Mouse (Mus musculus) liver, adult 2 months (tissue): ENCODE results near the gene Psmb10. TPM values are rescaled to one million over a fixed set of nuclear protein-coding genes. Genes with fewer than 3 reads are reported as not detected.

Experiments used
- DNase-seq: peaks from one replicate; pipeline ENCODE4 v3.0.0-alpha.2; 2011; ENCODE audit warnings: low read depth, low spot score; ENCODE audit errors: extremely low read depth
- H3K27ac ChIP-seq: fragments of 200-500 bp; replicated peaks from 2 replicates; pipeline ENCODE4 v1.5.1; 2012; ENCODE audit warnings: low read depth, mild to moderate bottlenecking, control low read depth, inconsistent platforms, low read length; ENCODE audit not compliant: insufficient read depth
- H3K27me3 ChIP-seq: fragments of 200-500 bp; 2 replicates; pipeline ENCODE4 v1.6.1; 2012; ENCODE audit warnings: mild to moderate bottlenecking, moderate library complexity, low read length, inconsistent platforms; ENCODE audit not compliant: control insufficient read depth, insufficient read depth
- H3K36me3 ChIP-seq: fragments of 200-500 bp; 2 replicates; pipeline ENCODE4 v1.6.1; 2012; ENCODE audit warnings: low read length, inconsistent platforms; ENCODE audit not compliant: control insufficient read depth, insufficient read depth
- H3K4me1 ChIP-seq: fragments of 200-500 bp; 2 replicates; pipeline ENCODE4 v1.6.1; 2011; ENCODE audit warnings: low read length; ENCODE audit not compliant: control insufficient read depth, insufficient read depth
- H3K4me3 ChIP-seq: fragments of 200-500 bp; 2 replicates; pipeline ENCODE4 v1.5.1; 2011; ENCODE audit warnings: low read depth, mild to moderate bottlenecking, control low read depth, low read length, moderate library complexity; ENCODE audit not compliant: insufficient read depth
- H3K79me2 ChIP-seq: fragments of 200-500 bp; 2 replicates; pipeline ENCODE4 v1.6.1; 2012; ENCODE audit warnings: inconsistent platforms, mild to moderate bottlenecking, low read length, moderate library complexity; ENCODE audit not compliant: control insufficient read depth, insufficient read depth
- H3K9ac ChIP-seq: fragments of 200-500 bp; 2 replicates; pipeline ENCODE4 v1.6.1; 2012; ENCODE audit warnings: low read depth, mild to moderate bottlenecking, control low read depth, inconsistent platforms, low read length
- CTCF ChIP-seq: fragments of 200-500 bp; IDR thresholded peaks from 2 replicates; pipeline ENCODE4 v1.5.1; 2011; ENCODE audit warnings: low read depth, low read length, control low read depth
- POLR2A ChIP-seq: fragments of 200-500 bp; IDR thresholded peaks from 2 replicates; pipeline ENCODE4 v1.6.1; 2011; ENCODE audit warnings: low read length, control low read depth; ENCODE audit not compliant: insufficient read depth; ENCODE audit errors: extremely low read depth
- WGBS: fragments of 180-500 bp; shearing (Covaris S2); methylation state at CpG from one replicate; pipeline ENCODE4 v1.1.7; 2018; 5-methylcytosine and 5-hydroxymethylcytosine counted together
- polyA plus RNA-seq: library from polyadenylated mRNA; depleted of rRNA; stranded (reverse); fragments of >200 nt; gene quantifications from 2 replicates; pipeline ENCODE4 v1.2.3, GENCODE M21; 2012; rRNA removed
- total RNA-seq: library from RNA; depleted of rRNA; stranded (reverse); fragments of >200 nt; gene quantifications from 2 replicates; pipeline ENCODE4 v1.2.3, GENCODE M21; 2014; rRNA removed

Gene Psmb10
- total and polyA plus RNA-seq, 2 experiments: 109 to 139 TPM

GRCm38 (mm10) chr8:105897801-105898480 is 40.3 kb downstream of the Psmb10 start:
- Histone ChIP-seq H3K4me3 (no peak overlapping the region), H3K9ac (no peak overlapping the region), H3K27me3 (no peaks in the 10 kb centered on the region), H3K36me3 (no peaks in the 10 kb centered on the region; the same call in 1 of the 2 replicates), H3K79me2 (peaks cover 13% of the 10 kb centered on the region; the same call in 1 of the 2 replicates), H3K4me1 (peaks cover 5% of the 10 kb centered on the region), H3K27ac (no peak overlapping the region)
- TF ChIP-seq CTCF (no peak), POLR2A (no peak)
- 77% methylated on average over 9 of the region's 9 CpGs for WGBS
- no peak for DNase-seq

- DNase-seq: peak; percentile 63
- no peak within 1 kb of the TSS for H3K9ac ChIP-seq
- H3K79me2 ChIP-seq: no peaks in the 10 kb centered on the region
- no peak within 1 kb of the TSS for H3K27ac ChIP-seq
- no peaks in the 10 kb centered on the region for H3K4me1 ChIP-seq
- TF ChIP-seq POLR2A: no peak
- TF ChIP-seq CTCF: no peak
- peaks cover 2% of the 10 kb centered on the region; the same call in 1 of the 2 replicates for H3K36me3 ChIP-seq
- H3K4me3 ChIP-seq: no peak within 1 kb of the TSS
- no peaks in the 10 kb centered on the region for H3K27me3 ChIP-seq
- 22% methylated on average over 11 of the region's 11 CpGs for WGBS
Observed at GRCm38 (mm10) chr8:105893339-105893738, 44.9 kb downstream of the Psmb10 start, which contains the start of gene Nrn1l. Gene Nrn1l, plus strand, starts transcription at chr8:105893567.

- no peaks in the 10 kb centered on the region for H3K4me1 ChIP-seq
Observed at GRCm38 (mm10) chr8:105892432-105892831, 45.8 kb downstream of the Psmb10 start.

GRCm38 (mm10) chr8:105890870-105891269 is 47.4 kb downstream of the Psmb10 start:
- Histone ChIP-seq H3K4me1 (no peaks in the 10 kb centered on the region), H3K9ac (no peak overlapping the region), H3K27ac (no peak overlapping the region), H3K36me3 (peaks cover 16% of the 10 kb centered on the region), H3K4me3 (no peak overlapping the region), H3K27me3 (no peaks in the 10 kb centered on the region), H3K79me2 (no peaks in the 10 kb centered on the region)
- DNase-seq: peak; percentile 33
- TF ChIP-seq POLR2A (no peak), CTCF (no peak)
- 57% methylated on average over 6 of the region's 6 CpGs for WGBS

More at GRCm38 (mm10) chr8:105892432-105892831, 45.8 kb downstream of the Psmb10 start:
- Histone ChIP-seq H3K79me2 (no peaks in the 10 kb centered on the region), H3K9ac (no peak overlapping the region), H3K36me3 (peaks cover 5% of the 10 kb centered on the region; the same call in 1 of the 2 replicates), H3K27me3 (no peaks in the 10 kb centered on the region), H3K27ac (no peak overlapping the region), H3K4me3 (no peak overlapping the region)
- TF ChIP-seq POLR2A (no peak), CTCF (peak; percentile 61)
- WGBS: 92% methylated on average over 6 of the region's 6 CpGs
- no peak for DNase-seq

GRCm38 (mm10) chr8:105889756-105890465 is 48.3 kb downstream of the Psmb10 start:
- DNase-seq: no peak
- H3K4me1 ChIP-seq: no peaks in the 10 kb centered on the region
- 95% methylated on average over 12 of the region's 12 CpGs for WGBS

More at GRCm38 (mm10) chr8:105889756-105890465, 48.3 kb downstream of the Psmb10 start:
- H3K27me3 ChIP-seq: no peaks in the 10 kb centered on the region
- H3K9ac ChIP-seq: no peak overlapping the region
- no peak for TF ChIP-seq CTCF
- TF ChIP-seq POLR2A: no peak
- H3K79me2 ChIP-seq: no peaks in the 10 kb centered on the region
- no peak overlapping the region for H3K27ac ChIP-seq
- peaks cover 24% of the 10 kb centered on the region for H3K36me3 ChIP-seq
- no peak overlapping the region for H3K4me3 ChIP-seq

Other genes starting within 250 kb of the Psmb10 start
- 1.5 and 3.2 TPM in 2 replicates for gene Acd, start 237.3 kb downstream of the Psmb10 start, total RNA-seq
- gene Acd, start 237.3 kb downstream of the Psmb10 start, polyA plus RNA-seq: 18.3 and 22.8 TPM in 2 replicates
- gene Pard6a, start 237.3 kb downstream of the Psmb10 start, total RNA-seq: 4.1 and 5.4 TPM in 2 replicates
- gene Pard6a, start 237.3 kb downstream of the Psmb10 start, polyA plus RNA-seq: 8.1 and 8.6 TPM in 2 replicates
- not detected in 2 replicates for gene 4933405L10Rik, start 230.8 kb downstream of the Psmb10 start, total RNA-seq
- not detected in 2 replicates for gene 4933405L10Rik, start 230.8 kb downstream of the Psmb10 start, polyA plus RNA-seq
- 0.13 TPM in 1 of 2 replicates, not detected in the other for gene Enkd1, start 230.2 kb downstream of the Psmb10 start, total RNA-seq
- 0.42 and 0.62 TPM in 2 replicates for gene Enkd1, start 230.2 kb downstream of the Psmb10 start, polyA plus RNA-seq
- 2.6 and 3.4 TPM in 2 replicates for gene Gfod2, start 179.8 kb downstream of the Psmb10 start, total RNA-seq
- gene Gfod2, start 179.8 kb downstream of the Psmb10 start, polyA plus RNA-seq: 6.3 and 9.2 TPM in 2 replicates
- gene Ranbp10, start 111.1 kb downstream of the Psmb10 start, total RNA-seq: 19.7 and 26.9 TPM in 2 replicates
- gene Ranbp10, start 111.1 kb downstream of the Psmb10 start, polyA plus RNA-seq: 37.1 and 38.0 TPM in 2 replicates
- not detected in 2 replicates for gene Tsnaxip1, start 110.7 kb downstream of the Psmb10 start, total RNA-seq
- not detected in 2 replicates for gene Tsnaxip1, start 110.7 kb downstream of the Psmb10 start, polyA plus RNA-seq
- gene Cenpt, start 85.2 kb downstream of the Psmb10 start, total RNA-seq: 0.92 and 1.4 TPM in 2 replicates
- 1.9 and 2.1 TPM in 2 replicates for gene Cenpt, start 85.2 kb downstream of the Psmb10 start, polyA plus RNA-seq
- 11.3 and 15.6 TPM in 2 replicates for gene Thap11, start 83.3 kb downstream of the Psmb10 start, total RNA-seq
- gene Thap11, start 83.3 kb downstream of the Psmb10 start, polyA plus RNA-seq: 26.9 and 28.5 TPM in 2 replicates
- gene Nutf2, start 77.9 kb downstream of the Psmb10 start, total RNA-seq: 21.6 and 28.1 TPM in 2 replicates
- 23.9 and 29.3 TPM in 2 replicates for gene Nutf2, start 77.9 kb downstream of the Psmb10 start, polyA plus RNA-seq
- 7.5 and 12.1 TPM in 2 replicates for gene Edc4, start 57.6 kb downstream of the Psmb10 start, total RNA-seq
- gene Edc4, start 57.6 kb downstream of the Psmb10 start, polyA plus RNA-seq: 20.0 and 32.0 TPM in 2 replicates
- gene Nrn1l, start 44.9 kb downstream of the Psmb10 start, total RNA-seq: not detected in 2 replicates
- gene Nrn1l, start 44.9 kb downstream of the Psmb10 start, polyA plus RNA-seq: 0.35 and 1.5 TPM in 2 replicates
- gene Pskh1, start 38.0 kb downstream of the Psmb10 start, total RNA-seq: 19.0 and 20.1 TPM in 2 replicates
- gene Pskh1, start 38.0 kb downstream of the Psmb10 start, polyA plus RNA-seq: 35.9 and 37.9 TPM in 2 replicates
- gene Ctrl, start 4.6 kb downstream of the Psmb10 start, total RNA-seq: 8.5 and 59.0 TPM in 2 replicates
- gene Ctrl, start 4.6 kb downstream of the Psmb10 start, polyA plus RNA-seq: 1.6 and 2.0 TPM in 2 replicates
- gene Lcat, start 4.9 kb upstream of the Psmb10 start, total RNA-seq: 215 and 324 TPM in 2 replicates
- gene Lcat, start 4.9 kb upstream of the Psmb10 start, polyA plus RNA-seq: 919 and 969 TPM in 2 replicates
- 10.8 and 14.2 TPM in 2 replicates for gene Slc12a4, start 27.7 kb upstream of the Psmb10 start, total RNA-seq
- 10.7 and 16.0 TPM in 2 replicates for gene Slc12a4, start 27.7 kb upstream of the Psmb10 start, polyA plus RNA-seq
- gene Dpep3, start 41.0 kb upstream of the Psmb10 start, total RNA-seq: not detected in 2 replicates
- gene Dpep3, start 41.0 kb upstream of the Psmb10 start, polyA plus RNA-seq: not detected in 2 replicates
- gene Dus2, start 52.9 kb upstream of the Psmb10 start, total RNA-seq: 5.7 and 6.8 TPM in 2 replicates
- 5.6 and 7.1 TPM in 2 replicates for gene Dus2, start 52.9 kb upstream of the Psmb10 start, polyA plus RNA-seq
- not detected in 2 replicates for gene Dpep2nb, start 67.5 kb upstream of the Psmb10 start, total RNA-seq
- not detected in 2 replicates for gene Dpep2nb, start 67.5 kb upstream of the Psmb10 start, polyA plus RNA-seq
- gene Ddx28, start 73.4 kb upstream of the Psmb10 start, total RNA-seq: 10.3 and 12.2 TPM in 2 replicates
- 9.6 and 10.6 TPM in 2 replicates for gene Ddx28, start 73.4 kb upstream of the Psmb10 start, polyA plus RNA-seq
- gene Nfatc3, start 120.4 kb upstream of the Psmb10 start, total RNA-seq: 8.5 and 10.8 TPM in 2 replicates
- gene Nfatc3, start 120.4 kb upstream of the Psmb10 start, polyA plus RNA-seq: 10.6 and 13.3 TPM in 2 replicates
- 43.6 and 50.5 TPM in 2 replicates for gene Esrp2, start 198.5 kb upstream of the Psmb10 start, total RNA-seq
- 76.8 and 86.2 TPM in 2 replicates for gene Esrp2, start 198.5 kb upstream of the Psmb10 start, polyA plus RNA-seq
- gene Pla2g15, start 212.0 kb upstream of the Psmb10 start, total RNA-seq: 11.3 and 12.5 TPM in 2 replicates
- 8.7 and 10.6 TPM in 2 replicates for gene Pla2g15, start 212.0 kb upstream of the Psmb10 start, polyA plus RNA-seq
- 0.09 and 0.27 TPM in 2 replicates for gene Slc7a6, start 230.4 kb upstream of the Psmb10 start, total RNA-seq
- 0.21 and 0.91 TPM in 2 replicates for gene Slc7a6, start 230.4 kb upstream of the Psmb10 start, polyA plus RNA-seq